Mouse (Mus musculus): ENCODE results near the gene Apex1. TPM values are rescaled to one million over a fixed set of nuclear protein-coding genes. Genes with fewer than 3 reads are reported as not detected.
"Not testable (repeated sequence)": the region's sequence is repeated elsewhere in the genome, so short reads cannot be mapped to it uniquely, and the experiment has no call there.

Gene Apex1
- polyA plus RNA-seq, 1 experiment from 2014 or later = 157 TPM

DNA sequence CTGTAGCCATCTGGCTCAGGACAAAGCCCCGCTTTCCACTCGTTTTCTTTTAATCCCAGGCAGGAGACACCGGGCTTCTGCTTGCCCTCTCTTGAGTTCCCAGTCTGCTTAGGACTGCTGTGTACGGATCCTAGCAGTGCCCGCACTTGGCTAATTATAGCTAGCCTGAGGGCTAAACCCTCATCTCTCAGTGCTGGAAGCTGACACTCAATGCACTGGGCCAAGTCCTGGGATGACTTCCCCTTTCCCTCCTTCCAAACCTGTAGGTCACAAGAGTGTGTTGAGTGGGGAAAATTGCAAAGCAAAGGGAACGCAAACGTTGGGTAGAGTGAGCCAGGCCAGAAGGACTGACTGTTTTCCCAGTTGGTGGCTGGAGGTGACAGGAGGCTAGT, 27.4 kb upstream of the Apex1 start, which contains the start of gene Klhl33:
Gene Klhl33, minus strand, starts transcription at position 134 of the 392 bp plus-strand sequence.
- peak within 1 kb of the TSS; percentile 66 for H3K9ac ChIP-seq (replicated peaks)
- H3K4me2 ChIP-seq = peak within 1 kb of the TSS; percentile 90
- peak; percentile 18; the same call in 1 of the 2 replicates for ATAC-seq (ENCODE audit: low FRiP score)
- peak within 1 kb of the TSS; percentile 51 for H3K4me3 ChIP-seq (replicated peaks)
- 0 out of 2 replicates have a peak, but pooled peaks cover 5% of the 10 kb centered on the region for H3K27me3 ChIP-seq (replicated peaks)
- 49% methylated on average over 7 of the region's 7 CpGs for WGBS
- H3K36me3 ChIP-seq = no peaks in the 10 kb centered on the region
- peak within 1 kb of the TSS; percentile 65 for H3K27ac ChIP-seq (replicated peaks)
- H3K4me1 ChIP-seq = peaks cover 15% of the 10 kb centered on the region
- no peaks in the 10 kb centered on the region for H3K9me3 ChIP-seq (replicated peaks)

DNA sequence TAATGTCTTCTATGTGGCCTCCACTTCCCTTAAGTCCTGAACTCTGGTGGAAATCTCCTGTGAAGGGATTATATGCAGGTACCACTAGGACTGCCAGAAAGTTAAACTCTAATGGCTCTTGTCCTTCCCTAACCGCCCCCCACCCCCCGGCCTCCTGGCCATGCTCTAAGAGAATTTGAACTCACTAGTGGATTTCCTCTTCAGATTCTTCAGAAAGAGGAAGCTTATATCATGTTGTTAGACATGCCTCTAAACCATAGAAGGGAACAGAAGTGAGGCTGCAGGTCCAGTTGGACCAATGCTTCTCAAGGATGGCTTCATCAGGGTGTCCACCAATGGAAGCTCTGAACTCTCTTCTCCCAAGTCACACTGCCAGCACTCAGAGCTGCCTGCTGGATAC, 26.8 kb upstream of the Apex1 start:
- not testable (repeated sequence) for H3K4me3 ChIP-seq (replicated peaks); H3K9me3 ChIP-seq (replicated peaks); H3K27ac ChIP-seq (replicated peaks); H3K27me3 ChIP-seq (replicated peaks); H3K4me2 ChIP-seq; H3K9ac ChIP-seq (replicated peaks); ATAC-seq (ENCODE audit: low FRiP score); H3K36me3 ChIP-seq
- H3K4me1 ChIP-seq = peaks cover 15% of the 10 kb centered on the region
- 93% methylated on average over 2 of the region's 2 CpGs for WGBS

DNA sequence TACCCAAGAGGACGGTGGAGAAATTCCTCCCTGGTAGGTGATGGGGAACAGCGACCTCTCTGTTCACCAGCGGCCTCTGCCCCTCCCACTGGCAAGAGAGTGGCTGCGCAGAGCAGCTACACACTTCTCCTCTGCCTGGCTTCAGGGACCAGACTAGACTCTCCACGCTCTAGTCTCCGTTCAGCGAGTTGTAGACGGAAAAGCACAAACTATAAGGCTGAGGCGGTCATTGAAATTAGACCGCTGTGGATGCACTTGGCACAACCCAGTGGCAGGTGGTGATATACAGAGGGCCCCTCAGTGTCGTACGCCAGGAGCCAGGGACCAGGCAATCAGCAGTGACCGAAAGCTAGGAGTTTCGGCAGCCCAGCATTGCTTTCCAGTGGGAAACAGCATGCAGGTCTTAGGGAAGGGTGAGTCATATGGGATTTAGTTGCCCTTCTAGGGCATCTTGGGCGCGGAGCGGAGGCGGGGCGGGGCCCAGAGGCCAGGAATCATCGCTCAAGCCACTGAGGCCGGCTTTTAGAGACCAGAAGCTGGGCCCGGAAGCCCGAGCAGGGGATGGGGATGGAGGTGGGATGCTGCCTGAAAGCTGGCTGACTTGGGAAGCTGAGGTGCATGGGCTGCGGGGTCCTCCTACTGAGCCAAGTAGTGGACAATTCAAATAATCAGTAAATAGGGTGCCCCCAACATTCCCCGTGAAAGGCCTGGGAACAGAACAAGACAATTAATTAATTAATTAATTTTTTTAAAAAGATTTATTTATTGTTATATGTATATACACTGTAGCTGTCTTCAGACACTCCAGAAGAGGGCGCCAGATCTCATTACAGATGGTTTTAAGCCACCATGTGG, 20.6 kb upstream of the Apex1 start:
- 4% methylated on average over 26 of the region's 26 CpGs for WGBS
- H3K27ac ChIP-seq (replicated peaks) = peak overlapping the region; percentile 70

GRCm38 (mm10) chr14:50904828-50905129, 20.0 kb upstream of the Apex1 start:
- Histone ChIP-seq H3K27me3 (replicated peaks) (no peaks in the 10 kb centered on the region), H3K27ac (replicated peaks) (no peak overlapping the region), H3K9me3 (replicated peaks) (no peaks in the 10 kb centered on the region), H3K36me3 (no peaks in the 10 kb centered on the region), H3K4me3 (replicated peaks) (no peak overlapping the region), H3K9ac (replicated peaks) (no peak overlapping the region), H3K4me1 (peaks cover 9% of the 10 kb centered on the region), H3K4me2 (no peak overlapping the region)
- WGBS = 87% methylated on average over 4 of the region's 4 CpGs
- no peak for ATAC-seq (ENCODE audit: low FRiP score)

More for the DNA sequence above, 20.6 kb upstream of the Apex1 start:
- Histone ChIP-seq H3K9me3 (replicated peaks) (no peaks in the 10 kb centered on the region), H3K4me3 (replicated peaks) (peak overlapping the region; percentile 42), H3K36me3 (no peaks in the 10 kb centered on the region), H3K4me1 (peaks cover 9% of the 10 kb centered on the region), H3K4me2 (peak overlapping the region; percentile 71), H3K9ac (replicated peaks) (peak overlapping the region; percentile 55), H3K27me3 (replicated peaks) (no peaks in the 10 kb centered on the region)
- ATAC-seq (ENCODE audit: low FRiP score) = peak; percentile 91

- ATAC-seq (ENCODE audit: low FRiP score); H3K4me2 ChIP-seq; H3K36me3 ChIP-seq; H3K9me3 ChIP-seq (replicated peaks); H3K4me1 ChIP-seq; H3K9ac ChIP-seq (replicated peaks); H3K27ac ChIP-seq (replicated peaks); H3K4me3 ChIP-seq (replicated peaks); H3K27me3 ChIP-seq (replicated peaks): not testable (repeated sequence)
Measured at GRCm38 (mm10) chr14:50905327-50905726, 19.4 kb upstream of the Apex1 start.

DNA sequence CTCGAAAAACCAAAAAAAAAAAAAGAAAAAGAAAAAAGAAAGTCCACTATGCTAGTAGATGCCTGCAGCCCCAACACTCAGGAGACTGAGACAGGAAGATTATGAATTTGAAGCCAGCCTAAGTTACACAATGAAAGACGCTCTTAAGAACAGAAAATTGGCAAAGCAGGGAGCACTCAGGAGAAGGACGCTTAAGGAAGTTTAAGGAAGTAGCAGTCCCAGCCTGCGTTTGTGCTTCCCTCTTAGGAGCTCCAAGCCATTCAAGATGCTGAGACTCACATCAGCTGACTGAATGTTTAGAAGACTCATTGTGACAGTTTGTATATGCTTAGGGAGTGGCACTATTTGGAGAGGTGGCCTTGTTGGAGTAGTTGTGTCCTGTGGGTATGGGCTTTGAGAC, 16.6 kb upstream of the Apex1 start:
- Histone ChIP-seq H3K9me3 (replicated peaks) (no peaks in the 10 kb centered on the region), H3K4me1 (peaks cover 9% of the 10 kb centered on the region), H3K4me2 (no peak overlapping the region), H3K9ac (replicated peaks) (no peak overlapping the region), H3K36me3 (peaks cover 22% of the 10 kb centered on the region), H3K27me3 (replicated peaks) (no peaks in the 10 kb centered on the region), H3K4me3 (replicated peaks) (no peak overlapping the region), H3K27ac (replicated peaks) (no peak overlapping the region)
- WGBS = 83% methylated on average over 4 of the region's 4 CpGs
- ATAC-seq (ENCODE audit: low FRiP score) = no peak

- Histone ChIP-seq H3K9ac (replicated peaks) (no peak overlapping the region), H3K4me2 (no peak overlapping the region), H3K27ac (replicated peaks) (no peak overlapping the region), H3K4me1 (no peaks in the 10 kb centered on the region), H3K36me3 (peaks cover 50% of the 10 kb centered on the region), H3K4me3 (replicated peaks) (no peak overlapping the region), H3K27me3 (replicated peaks) (no peaks in the 10 kb centered on the region), H3K9me3 (replicated peaks) (no peaks in the 10 kb centered on the region)
- WGBS = 57% methylated on average over 3 of the region's 3 CpGs
- no peak for ATAC-seq (ENCODE audit: low FRiP score)
Measured at GRCm38 (mm10) chr14:50911356-50911755, 13.4 kb upstream of the Apex1 start.

GRCm38 (mm10) chr14:50923437-50923836, 1.3 kb upstream of the Apex1 start:
- H3K27ac ChIP-seq (replicated peaks); H3K27me3 ChIP-seq (replicated peaks); ATAC-seq (ENCODE audit: low FRiP score); H3K9me3 ChIP-seq (replicated peaks): not testable (repeated sequence)
- 71% methylated on average over 1 of the region's 1 CpGs for WGBS
- peak overlapping the region; percentile 82; the same call in 1 of the 2 replicates for H3K9ac ChIP-seq (replicated peaks)
- H3K4me1 ChIP-seq = peaks cover 33% of the 10 kb centered on the region
- peak overlapping the region; percentile 67 for H3K4me2 ChIP-seq
- H3K4me3 ChIP-seq (replicated peaks) = peak overlapping the region; percentile 80
- H3K36me3 ChIP-seq = peaks cover 33% of the 10 kb centered on the region

DNA sequence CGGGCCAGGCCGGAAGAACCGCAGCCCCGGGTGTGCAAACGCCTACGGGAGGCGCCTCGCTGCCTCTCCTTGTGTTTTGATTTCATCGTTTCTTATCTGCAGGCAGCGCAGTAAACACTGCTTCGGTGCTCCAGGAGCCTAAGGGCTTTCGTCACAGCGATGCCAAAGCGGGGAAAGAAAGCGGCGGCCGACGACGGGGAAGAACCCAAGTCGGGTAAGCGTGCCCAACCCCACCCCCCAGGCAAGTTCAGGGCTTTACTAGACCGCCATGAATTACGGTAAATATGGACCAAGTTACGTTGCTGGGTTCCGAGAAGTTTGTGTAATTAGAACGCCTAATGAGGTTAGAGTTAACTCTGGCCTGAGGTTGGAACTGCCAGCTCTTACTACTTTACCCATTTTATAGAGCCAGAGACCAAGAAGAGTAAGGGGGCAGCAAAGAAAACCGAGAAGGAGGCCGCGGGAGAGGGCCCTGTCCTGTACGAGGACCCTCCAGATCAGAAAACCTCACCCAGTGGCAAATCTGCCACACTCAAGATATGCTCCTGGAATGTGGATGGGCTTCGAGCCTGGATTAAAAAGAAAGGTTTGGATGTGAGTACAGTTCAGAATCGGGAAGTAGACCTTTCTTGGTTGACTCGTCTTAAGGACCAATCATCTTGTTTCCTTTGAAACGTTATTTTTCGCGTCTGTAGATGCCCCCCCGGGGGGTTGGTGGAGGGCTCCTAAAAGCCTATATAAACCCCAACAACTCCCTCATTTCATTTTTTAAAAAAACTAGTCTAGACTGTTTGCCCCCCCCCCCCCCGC, 548 bp downstream of the Apex1 start:
- peak overlapping the region; percentile 67 for H3K4me2 ChIP-seq
- peaks cover 30% of the 10 kb centered on the region for H3K36me3 ChIP-seq
- ATAC-seq (ENCODE audit: low FRiP score) = peak; percentile 5
- peak overlapping the region; percentile 92 for H3K27ac ChIP-seq (replicated peaks)
- peak overlapping the region; percentile 82 for H3K9ac ChIP-seq (replicated peaks)
- WGBS = 1% methylated on average over 38 of the region's 38 CpGs
- no peaks in the 10 kb centered on the region for H3K27me3 ChIP-seq (replicated peaks)
- peak overlapping the region; percentile 80 for H3K4me3 ChIP-seq (replicated peaks)
- peaks cover 51% of the 10 kb centered on the region for H3K4me1 ChIP-seq
- no peaks in the 10 kb centered on the region for H3K9me3 ChIP-seq (replicated peaks)

- Histone ChIP-seq H3K9me3 (replicated peaks) (no peaks in the 10 kb centered on the region), H3K4me1 (peaks cover 56% of the 10 kb centered on the region), H3K9ac (replicated peaks) (no peak overlapping the region), H3K27me3 (replicated peaks) (no peaks in the 10 kb centered on the region), H3K36me3 (peaks cover 30% of the 10 kb centered on the region), H3K4me3 (replicated peaks) (no peak overlapping the region), H3K4me2 (no peak overlapping the region), H3K27ac (replicated peaks) (no peak overlapping the region)
- ATAC-seq (ENCODE audit: low FRiP score) = no peak
- 77% methylated on average over 3 of the region's 3 CpGs for whole genome bisulfite sequencing
Measured at GRCm38 (mm10) chr14:50927366-50927765, 2.6 kb downstream of the Apex1 start.

DNA sequence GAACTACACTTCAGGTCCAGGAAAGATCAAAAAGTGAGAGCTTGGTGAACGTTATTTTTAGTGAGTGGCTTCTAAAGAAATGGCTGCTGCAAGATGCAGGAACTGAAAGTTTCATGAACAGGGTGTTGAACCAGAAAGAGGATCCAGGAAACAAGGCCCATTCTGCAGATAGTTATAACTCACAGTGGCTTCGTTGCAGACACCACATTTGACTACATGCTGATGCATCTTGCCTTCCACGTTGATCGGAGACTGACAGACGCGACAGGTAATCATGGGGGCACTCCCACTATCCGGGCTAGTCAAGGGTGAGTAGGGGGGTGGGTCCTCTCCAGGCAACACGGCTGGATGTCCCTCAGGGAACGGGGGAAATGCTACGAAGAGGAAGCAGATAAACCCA, 5.2 kb downstream of the Apex1 start:
- peak overlapping the region; percentile 93 for H3K4me3 ChIP-seq (replicated peaks)
- H3K27ac ChIP-seq (replicated peaks) = peak overlapping the region; percentile 90
- 13% methylated on average over 10 of the region's 10 CpGs for WGBS
- H3K27me3 ChIP-seq (replicated peaks) = no peaks in the 10 kb centered on the region
- peak overlapping the region; percentile 76 for H3K4me2 ChIP-seq
- peaks cover 30% of the 10 kb centered on the region for H3K36me3 ChIP-seq
- no peaks in the 10 kb centered on the region for H3K9me3 ChIP-seq (replicated peaks)
- peaks cover 48% of the 10 kb centered on the region for H3K4me1 ChIP-seq
- peak overlapping the region; percentile 99 for H3K9ac ChIP-seq (replicated peaks)
- no peak for ATAC-seq (ENCODE audit: low FRiP score)

DNA sequence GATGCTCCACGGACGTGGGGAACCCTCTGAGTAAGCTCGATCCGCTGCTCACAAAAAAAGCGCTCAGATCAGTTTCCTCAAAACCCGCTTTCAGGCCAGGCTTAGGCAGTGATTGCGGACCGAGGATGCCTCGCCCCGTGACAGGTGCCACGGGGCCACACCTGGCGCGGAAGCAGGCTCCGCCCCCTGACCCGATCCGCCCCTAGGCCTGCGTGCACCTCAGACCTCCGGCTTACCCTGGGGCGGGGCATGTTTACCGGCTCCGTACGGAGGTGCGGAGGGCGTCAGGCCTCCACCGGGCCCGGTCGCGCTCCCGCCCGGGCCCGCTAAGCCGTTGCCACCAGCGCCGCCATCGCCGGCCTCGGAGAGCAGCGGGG, 5.6 kb downstream of the Apex1 start:
- ATAC-seq (ENCODE audit: low FRiP score) = peak; percentile 62
- WGBS = under 1% methylated on average over 31 of the region's 38 CpGs

More for the DNA sequence above, 5.6 kb downstream of the Apex1 start:
- H3K4me2 ChIP-seq = peak overlapping the region; percentile 76
- no peaks in the 10 kb centered on the region for H3K27me3 ChIP-seq (replicated peaks)
- peak overlapping the region; percentile 90 for H3K27ac ChIP-seq (replicated peaks)
- peaks cover 30% of the 10 kb centered on the region for H3K36me3 ChIP-seq
- no peaks in the 10 kb centered on the region for H3K9me3 ChIP-seq (replicated peaks)
- H3K9ac ChIP-seq (replicated peaks) = peak overlapping the region; percentile 99
- peaks cover 48% of the 10 kb centered on the region for H3K4me1 ChIP-seq
- peak overlapping the region; percentile 93 for H3K4me3 ChIP-seq (replicated peaks)
